Mouse (Mus musculus): ENCODE data around the gene Cited2. TPM values are rescaled to one million over a fixed set of nuclear protein-coding genes. Genes with fewer than 3 reads are reported as not detected.

Gene Cited2
- polyA plus RNA-seq (2012; ENCODE audit: insufficient read depth, low replicate concordance) = 476 and 713 TPM in 2 replicates

- Histone ChIP-seq H3K27me3 (replicated peaks) (no peaks in the 10 kb centered on the region), H3K4me3 (replicated peaks) (peak within 1 kb of the TSS; percentile 93), H3K36me3 (replicated peaks; ENCODE audit: low read length) (peaks cover 29% of the 10 kb centered on the region), H3K4me1 (peaks cover 61% of the 10 kb centered on the region), H3K9me3 (no peaks in the 10 kb centered on the region)
- TF ChIP-seq GATA1 (IDR thresholded peaks at IDR 0.05; ENCODE audit: borderline replicate concordance, low read length) (no peak), FLI1 (IDR thresholded peaks at IDR 0.05; ENCODE audit: low read length) (no peak)
Observed at GRCm38 (mm10) chr10:17722653-17723410, at the start of gene Cited2. Gene Cited2, plus strand, starts transcription at chr10:17723218.

- Histone ChIP-seq H3K9me3 (peaks cover 5% of the 10 kb centered on the region; the same call in 1 of the 2 replicates), H3K4me1 (peaks cover 32% of the 10 kb centered on the region), H3K27me3 (replicated peaks) (no peaks in the 10 kb centered on the region), H3K4me3 (replicated peaks) (no peak overlapping the region), H3K36me3 (replicated peaks; ENCODE audit: low read length) (no peaks in the 10 kb centered on the region)
- TF ChIP-seq FLI1 (IDR thresholded peaks at IDR 0.05; ENCODE audit: low read length) = no peak
- TF ChIP-seq GATA1 (IDR thresholded peaks at IDR 0.05; ENCODE audit: borderline replicate concordance, low read length) = no peak
Observed at GRCm38 (mm10) chr10:17674454-17674853, 48.6 kb upstream of the Cited2 start.

- H3K36me3 ChIP-seq (replicated peaks; ENCODE audit: low read length) = no peaks in the 10 kb centered on the region
- no peaks in the 10 kb centered on the region for H3K27me3 ChIP-seq (replicated peaks)
- no peak for TF ChIP-seq FLI1 (IDR thresholded peaks at IDR 0.05; ENCODE audit: low read length)
Observed at GRCm38 (mm10) chr10:17674869-17675268, 48.1 kb upstream of the Cited2 start.

GRCm38 (mm10) chr10:17676464-17676863, 46.6 kb upstream of the Cited2 start:
- Histone ChIP-seq H3K4me1 (peaks cover 25% of the 10 kb centered on the region), H3K36me3 (replicated peaks; ENCODE audit: low read length) (no peaks in the 10 kb centered on the region), H3K27me3 (replicated peaks) (no peaks in the 10 kb centered on the region), H3K4me3 (replicated peaks) (no peak overlapping the region), H3K9me3 (peaks cover under 1% of the 10 kb centered on the region; the same call in 1 of the 2 replicates)
- no peak for TF ChIP-seq FLI1 (IDR thresholded peaks at IDR 0.05; ENCODE audit: low read length)

More at GRCm38 (mm10) chr10:17674869-17675268, 48.1 kb upstream of the Cited2 start:
- Histone ChIP-seq H3K9me3 (peaks cover 5% of the 10 kb centered on the region; the same call in 1 of the 2 replicates), H3K4me1 (peaks cover 29% of the 10 kb centered on the region), H3K4me3 (replicated peaks) (no peak overlapping the region)

- peaks cover 25% of the 10 kb centered on the region for H3K4me1 ChIP-seq
- no peak overlapping the region for H3K4me3 ChIP-seq (replicated peaks)
- H3K36me3 ChIP-seq (replicated peaks; ENCODE audit: low read length) = no peaks in the 10 kb centered on the region
- H3K9me3 ChIP-seq = no peaks in the 10 kb centered on the region
- H3K27me3 ChIP-seq (replicated peaks) = no peaks in the 10 kb centered on the region
- TF ChIP-seq GATA1 (IDR thresholded peaks at IDR 0.05; ENCODE audit: borderline replicate concordance, low read length) = no peak
- no peak for TF ChIP-seq FLI1 (IDR thresholded peaks at IDR 0.05; ENCODE audit: low read length)
Observed at GRCm38 (mm10) chr10:17677308-17677707, 45.7 kb upstream of the Cited2 start.

GRCm38 (mm10) chr10:17680432-17681382, 42.3 kb upstream of the Cited2 start:
- Histone ChIP-seq H3K4me3 (replicated peaks) (no peak overlapping the region), H3K4me1 (peaks cover 30% of the 10 kb centered on the region), H3K36me3 (replicated peaks; ENCODE audit: low read length) (no peaks in the 10 kb centered on the region), H3K27me3 (replicated peaks) (no peaks in the 10 kb centered on the region), H3K9me3 (no peaks in the 10 kb centered on the region)
- no peak for TF ChIP-seq FLI1 (IDR thresholded peaks at IDR 0.05; ENCODE audit: low read length)
- no peak for TF ChIP-seq GATA1 (IDR thresholded peaks at IDR 0.05; ENCODE audit: borderline replicate concordance, low read length)

- Histone ChIP-seq H3K4me3 (replicated peaks) (no peak overlapping the region), H3K36me3 (replicated peaks; ENCODE audit: low read length) (no peaks in the 10 kb centered on the region), H3K9me3 (no peaks in the 10 kb centered on the region), H3K4me1 (peaks cover 27% of the 10 kb centered on the region), H3K27me3 (replicated peaks) (no peaks in the 10 kb centered on the region)
- TF ChIP-seq GATA1 (IDR thresholded peaks at IDR 0.05; ENCODE audit: borderline replicate concordance, low read length) (no peak), FLI1 (IDR thresholded peaks at IDR 0.05; ENCODE audit: low read length) (no peak)
Observed at GRCm38 (mm10) chr10:17681386-17681785, 41.6 kb upstream of the Cited2 start.

GRCm38 (mm10) chr10:17683852-17684428, 39.1 kb upstream of the Cited2 start:
- H3K4me3 ChIP-seq (replicated peaks) = peak overlapping the region; percentile 74
- H3K27me3 ChIP-seq (replicated peaks) = no peaks in the 10 kb centered on the region
- H3K36me3 ChIP-seq (replicated peaks; ENCODE audit: low read length) = no peaks in the 10 kb centered on the region
- H3K9me3 ChIP-seq = no peaks in the 10 kb centered on the region
- TF ChIP-seq FLI1 (IDR thresholded peaks at IDR 0.05; ENCODE audit: low read length) (no peak), GATA1 (IDR thresholded peaks at IDR 0.05; ENCODE audit: borderline replicate concordance, low read length) (no peak)
- peaks cover 9% of the 10 kb centered on the region for H3K4me1 ChIP-seq

GRCm38 (mm10) chr10:17689806-17690205, 33.2 kb upstream of the Cited2 start:
- Histone ChIP-seq H3K9me3 (no peaks in the 10 kb centered on the region), H3K4me3 (replicated peaks) (no peak overlapping the region), H3K27me3 (replicated peaks) (no peaks in the 10 kb centered on the region), H3K4me1 (no peaks in the 10 kb centered on the region), H3K36me3 (replicated peaks; ENCODE audit: low read length) (no peaks in the 10 kb centered on the region)
- TF ChIP-seq GATA1 (IDR thresholded peaks at IDR 0.05; ENCODE audit: borderline replicate concordance, low read length) (no peak), FLI1 (IDR thresholded peaks at IDR 0.05; ENCODE audit: low read length) (no peak)

Measured in megakaryocyte, embryonic 14.5 days (primary cell).